Mouse (Mus musculus) 3134 (cell line): ENCODE results near the gene Robo1.

ENCODE experiments used
- DNase-seq: peaks from one replicate; pipeline ENCODE4 v3.0.0-alpha.2; 2011; ENCODE audit warnings: low spot score; ENCODE audit not compliant: insufficient read length; ENCODE audit errors: extremely low read depth

The Robo1 gene

GRCm38 (mm10) chr16:72585160-72585813 lies 277.2 kb downstream of the Robo1 start:
- DNase-seq, result no peak

DNA sequence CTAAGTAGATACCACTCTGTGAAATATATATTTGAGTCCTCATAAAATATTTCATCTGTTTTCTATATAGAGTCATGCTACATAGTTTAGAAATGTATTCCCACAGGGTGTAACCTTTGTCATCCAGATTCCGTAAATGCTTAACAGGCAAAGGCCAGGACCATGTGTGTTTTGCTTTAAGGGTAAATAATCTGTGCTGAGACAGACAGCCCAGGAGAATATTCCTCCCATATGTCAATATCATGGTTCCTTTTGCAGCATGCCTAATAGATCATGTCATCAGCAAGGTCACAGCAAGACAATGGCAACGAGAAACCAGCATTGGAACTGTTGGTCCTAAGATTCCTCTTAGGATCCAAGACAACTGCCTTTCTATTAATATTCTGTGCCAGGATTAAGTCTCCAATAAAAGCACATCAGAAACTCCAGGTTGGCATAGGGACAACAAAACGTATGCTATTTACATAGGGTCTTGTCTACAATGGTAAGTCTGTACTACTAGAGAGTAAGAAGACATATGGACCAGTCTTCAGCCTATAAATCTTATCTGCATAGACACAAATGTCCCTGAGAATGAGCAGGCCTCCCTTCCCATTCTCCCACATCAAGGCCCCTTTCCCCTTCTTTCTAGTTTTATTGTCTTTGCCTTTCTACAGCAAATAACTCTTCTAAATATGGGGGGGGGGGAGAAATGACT lies 279.4 kb downstream of the Robo1 start:
- no peak for DNase-seq

- no peak for DNase-seq
These were observed 295.5 kb downstream of the Robo1 start for GRCm38 (mm10) chr16:72603487-72604206.

- DNase-seq, result peak; percentile 0
These were observed 297.0 kb downstream of the Robo1 start for GRCm38 (mm10) chr16:72605066-72605465.

DNA sequence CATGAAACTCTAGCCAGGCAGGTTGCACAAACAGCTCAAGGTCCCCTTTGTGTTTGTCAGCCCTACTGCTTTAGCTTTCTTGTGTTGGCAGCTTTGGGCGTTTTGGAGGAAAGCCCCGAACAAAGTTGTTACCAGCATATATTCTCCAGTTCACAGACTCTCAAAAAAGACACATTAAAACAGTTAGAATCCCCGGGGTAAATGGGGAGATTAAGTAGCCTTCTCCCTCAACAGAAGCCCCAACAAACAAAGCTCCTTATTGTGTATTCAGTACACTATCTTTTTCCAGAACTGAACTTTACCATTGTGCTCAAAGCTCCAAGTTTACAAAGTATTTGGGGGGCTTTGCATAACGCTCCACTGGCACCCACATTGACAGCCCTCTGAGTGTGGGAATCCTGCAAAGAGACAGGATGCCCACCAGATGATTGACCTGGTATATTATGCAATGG lies 302.6 kb downstream of the Robo1 start:
- no peak for DNase-seq

- no peak for DNase-seq
These were observed 306.8 kb downstream of the Robo1 start for GRCm38 (mm10) chr16:72614898-72615297.

GRCm38 (mm10) chr16:72615360-72615759 lies 307.3 kb downstream of the Robo1 start:
- no peak for DNase-seq

DNA sequence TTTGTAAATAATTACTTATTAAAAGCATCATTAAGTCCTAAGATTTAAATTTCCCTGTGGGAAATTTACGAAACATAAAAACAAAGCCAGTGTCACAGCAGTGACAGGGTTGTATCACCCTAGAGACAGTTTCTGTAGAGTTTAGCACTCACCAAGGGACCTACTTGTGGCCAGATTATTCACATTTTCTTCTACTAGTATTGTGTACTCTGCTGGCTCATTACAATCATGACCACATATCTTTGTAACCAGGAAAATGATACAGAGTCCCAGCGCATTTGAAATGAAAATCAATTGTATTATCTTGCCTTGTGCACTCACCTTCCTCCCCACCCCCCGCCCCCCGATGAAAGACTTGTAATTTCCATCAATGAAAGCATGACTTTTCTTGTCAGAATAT lies 314.3 kb downstream of the Robo1 start:
- DNase-seq, result no peak

DNA sequence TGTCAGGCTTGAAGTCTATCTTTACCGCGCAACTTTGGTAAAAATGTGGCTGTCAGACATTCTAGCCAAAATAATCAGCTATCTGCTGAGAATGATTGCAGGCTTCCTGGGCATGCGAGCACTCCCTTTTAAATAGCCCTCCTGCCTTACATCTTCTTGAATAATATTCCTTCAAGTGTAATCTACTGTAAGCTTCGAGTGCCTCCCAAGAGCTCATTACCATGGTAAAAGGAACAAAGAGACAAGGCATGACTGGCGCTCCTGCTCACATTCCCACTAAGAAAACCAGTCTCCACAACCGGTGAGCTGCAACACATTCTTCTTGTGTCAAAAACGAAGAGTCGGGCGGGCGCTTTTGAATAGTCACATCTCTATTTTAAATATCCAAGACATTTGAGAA lies 314.8 kb downstream of the Robo1 start:
- no peak for DNase-seq

- no peak for DNase-seq
These were observed 325.7 kb downstream of the Robo1 start for GRCm38 (mm10) chr16:72633846-72634245.

GRCm38 (mm10) chr16:72639332-72639940 lies 331.3 kb downstream of the Robo1 start:
- DNase-seq, result no peak

GRCm38 (mm10) chr16:72640932-72641811 lies 333.1 kb downstream of the Robo1 start:
- no peak for DNase-seq

GRCm38 (mm10) chr16:72645890-72646289 lies 337.8 kb downstream of the Robo1 start:
- no peak for DNase-seq

DNA sequence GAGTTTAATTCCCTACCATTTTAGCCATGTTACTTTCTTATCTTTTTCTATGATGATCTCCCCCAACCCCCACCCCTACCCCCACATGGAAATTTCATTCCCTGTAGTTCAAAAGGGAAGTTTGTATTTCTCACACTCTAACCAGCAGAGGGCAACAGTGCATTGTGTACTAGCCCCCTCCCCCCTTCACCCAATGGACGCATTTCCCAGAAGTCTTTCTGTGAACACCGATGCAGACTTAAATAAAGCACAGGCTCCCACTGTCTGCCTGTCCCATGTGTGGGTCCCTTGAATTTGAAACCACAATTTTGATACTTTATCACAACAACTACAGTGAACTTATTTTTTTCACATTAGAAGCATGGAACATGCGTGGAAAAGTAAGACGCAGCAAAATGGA lies 341.2 kb downstream of the Robo1 start:
- no peak for DNase-seq

DNA sequence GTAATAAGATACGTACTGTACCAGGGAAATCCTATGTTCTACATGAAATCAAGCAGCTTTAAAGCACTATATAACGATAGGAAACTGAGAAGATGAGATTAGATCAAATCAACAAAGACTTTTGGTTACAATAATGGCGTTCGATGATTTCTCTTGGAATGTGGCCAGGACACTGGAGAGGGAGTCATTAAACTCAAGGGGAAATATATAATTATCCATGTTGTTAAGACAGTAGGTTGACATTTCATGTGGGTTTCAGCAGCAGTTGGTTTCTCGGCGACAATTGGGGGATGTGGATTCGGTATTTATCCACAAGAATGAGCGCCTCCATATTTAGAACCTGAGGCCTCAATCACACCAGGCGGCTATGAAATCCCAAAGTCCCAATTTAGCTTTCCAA lies 347.3 kb downstream of the Robo1 start:
- DNase-seq, result no peak

DNA sequence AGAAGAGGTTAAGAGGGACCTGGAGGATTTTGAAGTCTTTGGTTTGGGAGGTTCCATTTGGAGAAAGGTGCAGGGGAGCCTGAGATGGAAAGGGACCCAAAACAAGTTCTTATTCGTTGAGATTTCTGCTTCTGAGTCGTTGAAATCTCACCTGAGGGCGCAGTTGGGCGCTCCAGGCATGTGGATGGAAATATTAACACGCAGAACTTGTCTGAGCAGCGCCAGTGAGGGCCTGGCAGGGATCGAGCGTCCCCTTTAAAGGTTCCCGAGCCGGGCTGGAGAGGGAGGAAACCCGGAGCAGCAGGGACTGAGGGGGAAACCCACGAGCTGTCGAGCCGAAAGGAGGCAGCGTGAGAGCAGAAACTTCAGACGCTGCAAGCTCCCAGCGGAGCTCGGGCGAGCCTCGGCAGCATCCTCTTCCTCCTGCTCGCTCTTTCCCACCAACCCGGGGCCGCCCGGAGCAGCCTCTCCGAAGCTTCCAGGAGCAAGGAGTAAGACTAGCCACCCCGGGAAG lies 354.8 kb downstream of the Robo1 start:
- DNase-seq, result no peak

GRCm38 (mm10) chr16:72663351-72664232 lies 355.5 kb downstream of the Robo1 start:
- peak; percentile 4 for DNase-seq

GRCm38 (mm10) chr16:72664233-72664613 lies 356.1 kb downstream of the Robo1 start:
- DNase-seq, result no peak

- no peak for DNase-seq
These were observed 356.7 kb downstream of the Robo1 start for GRCm38 (mm10) chr16:72664806-72665205.
